Mouse (Mus musculus): Measurements from ENCODE around the gene Tradd. TPM values are rescaled to one million over a fixed set of nuclear protein-coding genes. Genes with fewer than 3 reads are reported as not detected.

The Tradd gene
- total and polyA plus RNA-seq, 2 experiments from 2014 or later = 14.6 to 15.6 TPM

GRCm38 (mm10) chr8:105225917-105226316 lies 38.5 kb downstream of the Tradd start:
- DNase-seq (ENCODE audit: low spot score) (no peak), ATAC-seq (no peak)
- no peak overlapping the region for H3K27ac ChIP-seq
- H3K36me3 ChIP-seq (ENCODE audit: insufficient read depth, low read length) = no peaks in the 10 kb centered on the region
- H3K27me3 ChIP-seq (ENCODE audit: insufficient read depth, low read length) = no peaks in the 10 kb centered on the region
- peaks cover 16% of the 10 kb centered on the region; the same call in 1 of the 2 replicates for H3K4me1 ChIP-seq (ENCODE audit: insufficient read depth, low read length)
- no peak for TF ChIP-seq CTCF (IDR thresholded peaks at IDR 0.05; ENCODE audit: low read depth)
- H3K4me3 ChIP-seq (ENCODE audit: low read length) = peak overlapping the region; percentile 99
- peak overlapping the region; percentile 86 for H3K4me2 ChIP-seq (ENCODE audit: low read depth, low read length)
- WGBS = 28% methylated on average over 6 of the region's 6 CpGs
- no peaks in the 10 kb centered on the region for H3K9me3 ChIP-seq (ENCODE audit: low read length)
- peak overlapping the region; percentile 89 for H3K9ac ChIP-seq (replicated peaks; ENCODE audit: low read length)

DNA sequence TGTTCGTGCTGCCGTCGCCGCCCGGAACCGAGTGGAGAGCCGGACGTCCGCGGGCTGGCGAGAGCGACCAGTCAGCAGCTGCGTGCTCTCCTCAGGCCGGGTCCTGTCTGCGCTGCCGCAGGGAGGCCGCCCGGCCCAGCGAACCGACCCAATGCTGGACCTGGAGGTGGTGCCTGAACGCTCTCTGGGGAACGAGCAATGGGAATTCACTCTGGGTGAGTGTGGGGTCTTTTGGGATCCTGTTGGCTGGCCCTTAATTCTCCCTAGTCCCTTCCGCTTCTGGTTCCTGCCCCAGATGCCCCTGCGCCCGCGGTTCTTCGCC lies 39.2 kb downstream of the Tradd start:
- no peak for TF ChIP-seq CTCF (IDR thresholded peaks at IDR 0.05; ENCODE audit: low read depth)
- Histone ChIP-seq H3K4me3 (ENCODE audit: low read length) (peak overlapping the region; percentile 99), H3K9ac (replicated peaks; ENCODE audit: low read length) (peak overlapping the region; percentile 89), H3K27me3 (ENCODE audit: insufficient read depth, low read length) (no peaks in the 10 kb centered on the region), H3K27ac (peak overlapping the region; percentile 81), H3K36me3 (ENCODE audit: insufficient read depth, low read length) (no peaks in the 10 kb centered on the region), H3K4me2 (ENCODE audit: low read depth, low read length) (peak overlapping the region; percentile 86), H3K9me3 (ENCODE audit: low read length) (no peaks in the 10 kb centered on the region), H3K4me1 (ENCODE audit: insufficient read depth, low read length) (peaks cover 16% of the 10 kb centered on the region; the same call in 1 of the 2 replicates)
- ATAC-seq (no peak), DNase-seq (ENCODE audit: low spot score) (no peak)
- 0% methylated on average over 27 of the region's 27 CpGs for WGBS

GRCm38 (mm10) chr8:105224413-105225271 lies 39.8 kb downstream of the Tradd start, which contains the start of gene D230025D16Rik:
Gene D230025D16Rik, plus strand, starts transcription at chr8:105225145.
- DNase-seq (ENCODE audit: low spot score) (peak; percentile 97), ATAC-seq (peak; percentile 97)
- Histone ChIP-seq H3K27ac (peak within 1 kb of the TSS; percentile 81), H3K4me1 (ENCODE audit: insufficient read depth, low read length) (peaks cover 16% of the 10 kb centered on the region; the same call in 1 of the 2 replicates), H3K4me3 (ENCODE audit: low read length) (peak within 1 kb of the TSS; percentile 99), H3K9ac (replicated peaks; ENCODE audit: low read length) (peak within 1 kb of the TSS; percentile 89), H3K27me3 (ENCODE audit: insufficient read depth, low read length) (no peaks in the 10 kb centered on the region), H3K4me2 (ENCODE audit: low read depth, low read length) (peak within 1 kb of the TSS; percentile 86), H3K36me3 (ENCODE audit: insufficient read depth, low read length) (no peaks in the 10 kb centered on the region), H3K9me3 (ENCODE audit: low read length) (no peaks in the 10 kb centered on the region)
- WGBS = 2% methylated on average over 34 of the region's 34 CpGs
- TF ChIP-seq CTCF (IDR thresholded peaks at IDR 0.05; ENCODE audit: low read depth) = no peak

DNA sequence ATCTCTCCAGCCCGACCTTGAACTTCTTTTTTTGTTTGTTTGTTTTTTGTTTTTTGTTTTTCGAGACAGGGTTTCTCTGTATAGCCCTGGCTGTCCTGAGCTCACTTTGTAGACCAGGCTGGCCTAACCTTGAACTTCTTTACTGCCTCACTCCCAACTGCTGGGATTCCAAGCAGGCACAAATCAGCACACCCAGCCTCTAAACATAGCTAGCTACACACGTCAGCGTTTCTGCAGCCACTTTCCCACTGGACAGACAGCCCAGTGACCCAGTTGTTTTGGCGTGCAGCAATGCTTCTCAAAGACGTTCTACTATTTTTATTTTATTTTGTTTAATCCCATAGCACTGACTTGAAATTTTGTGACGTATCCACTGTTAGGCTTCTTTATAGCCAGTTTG lies 40.6 kb downstream of the Tradd start:
- no peaks in the 10 kb centered on the region for H3K9me3 ChIP-seq (ENCODE audit: low read length)
- no peak for TF ChIP-seq CTCF (IDR thresholded peaks at IDR 0.05; ENCODE audit: low read depth)
- H3K4me2 ChIP-seq (ENCODE audit: low read depth, low read length) = no peak overlapping the region; the same call in 1 of the 2 replicates
- 75% methylated on average over 7 of the region's 7 CpGs for WGBS
- H3K4me3 ChIP-seq (ENCODE audit: low read length) = no peak overlapping the region
- no peak overlapping the region for H3K9ac ChIP-seq (replicated peaks; ENCODE audit: low read length)
- no peaks in the 10 kb centered on the region for H3K27me3 ChIP-seq (ENCODE audit: insufficient read depth, low read length)
- no peaks in the 10 kb centered on the region for H3K36me3 ChIP-seq (ENCODE audit: insufficient read depth, low read length)
- H3K27ac ChIP-seq = peak overlapping the region; percentile 81
- DNase-seq (ENCODE audit: low spot score) (no peak), ATAC-seq (no peak)
- peaks cover 16% of the 10 kb centered on the region; the same call in 1 of the 2 replicates for H3K4me1 ChIP-seq (ENCODE audit: insufficient read depth, low read length)

GRCm38 (mm10) chr8:105217926-105218522 lies 46.4 kb downstream of the Tradd start:
- Histone ChIP-seq H3K4me1 (ENCODE audit: insufficient read depth, low read length) (no peaks in the 10 kb centered on the region), H3K36me3 (ENCODE audit: insufficient read depth, low read length) (no peaks in the 10 kb centered on the region; the same call in 1 of the 2 replicates), H3K9ac (replicated peaks; ENCODE audit: low read length) (no peak overlapping the region), H3K27me3 (ENCODE audit: insufficient read depth, low read length) (no peaks in the 10 kb centered on the region), H3K4me3 (ENCODE audit: low read length) (no peak overlapping the region), H3K4me2 (ENCODE audit: low read depth, low read length) (no peak overlapping the region), H3K27ac (no peak overlapping the region), H3K9me3 (ENCODE audit: low read length) (no peaks in the 10 kb centered on the region)
- DNase-seq (ENCODE audit: low spot score) = peak; percentile 91
- ATAC-seq = peak; percentile 29; the same call in 1 of the 2 replicates
- WGBS = 85% methylated on average over 5 of the region's 5 CpGs
- TF ChIP-seq CTCF (IDR thresholded peaks at IDR 0.05; ENCODE audit: low read depth) = peak; percentile 79

DNA sequence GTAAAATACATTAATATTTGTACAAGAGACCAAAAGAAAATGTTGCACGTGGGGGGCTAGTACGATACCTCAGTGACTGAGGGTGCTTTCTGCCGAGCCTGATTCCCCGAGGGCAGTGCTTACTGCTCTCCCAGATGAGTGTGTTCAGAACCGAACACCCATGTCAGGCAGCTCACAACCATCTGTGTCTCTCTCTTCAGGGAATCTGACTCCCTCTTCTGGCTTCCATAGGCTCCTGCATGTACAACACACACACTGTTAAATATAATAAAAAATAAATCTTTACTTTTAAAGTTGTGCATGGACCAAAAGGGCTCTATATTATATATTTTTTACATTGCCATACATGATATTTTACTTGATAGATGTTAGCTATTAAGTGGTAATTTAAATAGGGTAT lies 50.3 kb downstream of the Tradd start:
- no peak overlapping the region for H3K4me2 ChIP-seq (ENCODE audit: low read depth, low read length)
- H3K4me1 ChIP-seq (ENCODE audit: insufficient read depth, low read length) = no peaks in the 10 kb centered on the region
- H3K27ac ChIP-seq = no peak overlapping the region
- no peaks in the 10 kb centered on the region; the same call in 1 of the 2 replicates for H3K36me3 ChIP-seq (ENCODE audit: insufficient read depth, low read length)
- no peak overlapping the region for H3K4me3 ChIP-seq (ENCODE audit: low read length)
- DNase-seq (ENCODE audit: low spot score) = no peak
- H3K9me3 ChIP-seq (ENCODE audit: low read length) = no peaks in the 10 kb centered on the region
- no peak overlapping the region for H3K9ac ChIP-seq (replicated peaks; ENCODE audit: low read length)
- H3K27me3 ChIP-seq (ENCODE audit: insufficient read depth, low read length) = no peaks in the 10 kb centered on the region
- TF ChIP-seq CTCF (IDR thresholded peaks at IDR 0.05; ENCODE audit: low read depth) = no peak
- no peak for ATAC-seq
- WGBS = 89% methylated on average over 5 of the region's 5 CpGs
